Mouse (Mus musculus): Measurements from ENCODE around the gene D930048N14Rik. TPM values are rescaled to one million over a fixed set of nuclear protein-coding genes. Genes with fewer than 3 reads are reported as not detected.
A peak's percentile ranks its signal among the peaks of the same experiment; 100 is the strongest.
"Not testable (repeated sequence)": the region's sequence is repeated elsewhere in the genome, so short reads cannot be mapped to it uniquely, and the experiment has no call there.

D930048N14Rik gene
- total RNA-seq, 2 experiments from 2014 or later, result 0.26 to 0.33 TPM

GRCm38 (mm10) chr11:51627425-51627824 lies 23.3 kb upstream of the D930048N14Rik start:
- ATAC-seq (ENCODE audit: poor library complexity, severe bottlenecking), result no peak

GRCm38 (mm10) chr11:51627907-51628306 lies 22.8 kb upstream of the D930048N14Rik start:
- no peak for ATAC-seq (ENCODE audit: poor library complexity, severe bottlenecking)

GRCm38 (mm10) chr11:51629651-51630314 lies 21.0 kb upstream of the D930048N14Rik start:
- no peak for ATAC-seq (ENCODE audit: poor library complexity, severe bottlenecking)

- no peak for ATAC-seq (ENCODE audit: poor library complexity, severe bottlenecking)
These were observed 18.5 kb upstream of the D930048N14Rik start for GRCm38 (mm10) chr11:51632130-51632753.

GRCm38 (mm10) chr11:51633200-51633599 lies 17.6 kb upstream of the D930048N14Rik start:
- not testable (repeated sequence) for ATAC-seq (ENCODE audit: poor library complexity, severe bottlenecking)

GRCm38 (mm10) chr11:51633721-51634120 lies 17.0 kb upstream of the D930048N14Rik start:
- no peak for ATAC-seq (ENCODE audit: poor library complexity, severe bottlenecking)

- no peak for ATAC-seq (ENCODE audit: poor library complexity, severe bottlenecking)
These were observed 15.6 kb upstream of the D930048N14Rik start for GRCm38 (mm10) chr11:51635127-51635524.

GRCm38 (mm10) chr11:51635525-51636322 lies 15.0 kb upstream of the D930048N14Rik start, which contains the start of gene Rmnd5b:
Gene Rmnd5b, minus strand, starts transcription at chr11:51635896.
- peak; percentile 73 for ATAC-seq (ENCODE audit: poor library complexity, severe bottlenecking)

- ATAC-seq (ENCODE audit: poor library complexity, severe bottlenecking), result peak; percentile 53
These were observed 14.4 kb upstream of the D930048N14Rik start for GRCm38 (mm10) chr11:51636323-51636684.

- ATAC-seq (ENCODE audit: poor library complexity, severe bottlenecking), result peak; percentile 78
These were observed 12.8 kb upstream of the D930048N14Rik start for GRCm38 (mm10) chr11:51637971-51638414.

GRCm38 (mm10) chr11:51638497-51638896 lies 12.3 kb upstream of the D930048N14Rik start:
- ATAC-seq (ENCODE audit: poor library complexity, severe bottlenecking), result no peak

GRCm38 (mm10) chr11:51640748-51641147 lies 10.0 kb upstream of the D930048N14Rik start:
- no peak for ATAC-seq (ENCODE audit: poor library complexity, severe bottlenecking)

- ATAC-seq (ENCODE audit: poor library complexity, severe bottlenecking), result no peak
These were observed 7.6 kb upstream of the D930048N14Rik start for GRCm38 (mm10) chr11:51643202-51643601.

GRCm38 (mm10) chr11:51643761-51644160 lies 7.0 kb upstream of the D930048N14Rik start:
- peak; percentile 37 for ATAC-seq (ENCODE audit: poor library complexity, severe bottlenecking)

GRCm38 (mm10) chr11:51644217-51644616 lies 6.5 kb upstream of the D930048N14Rik start:
- ATAC-seq (ENCODE audit: poor library complexity, severe bottlenecking), result peak; percentile 91

- ATAC-seq (ENCODE audit: poor library complexity, severe bottlenecking), result no peak
These were observed 5.5 kb upstream of the D930048N14Rik start for GRCm38 (mm10) chr11:51645293-51645692.

- no peak for ATAC-seq (ENCODE audit: poor library complexity, severe bottlenecking)
These were observed 4.5 kb upstream of the D930048N14Rik start for GRCm38 (mm10) chr11:51646245-51646644.

- no peak for ATAC-seq (ENCODE audit: poor library complexity, severe bottlenecking)
These were observed 3.7 kb upstream of the D930048N14Rik start for GRCm38 (mm10) chr11:51646751-51647667.

GRCm38 (mm10) chr11:51648566-51648965 lies 2.2 kb upstream of the D930048N14Rik start:
- no peak for ATAC-seq (ENCODE audit: poor library complexity, severe bottlenecking)

- no peak for ATAC-seq (ENCODE audit: poor library complexity, severe bottlenecking)
These were observed 1.5 kb upstream of the D930048N14Rik start for GRCm38 (mm10) chr11:51649111-51649888.

Measured in megakaryocyte, adult 5-6 weeks (primary cell).